Mouse (Mus musculus) B cell, adult 2 months (primary cell): ENCODE measurements at regions not wholly inside any gene's neighbourhood (a gene's known extent, or its start where the extent isn't known, plus 50 kb on each side); places are given as distances from the start of the nearest gene placed in this dataset.

ENCODE experiments used
- DNase-seq, 2 experiments: peaks; one replicate each; pipeline ENCODE4 v3.0.0; 2022

DNA sequence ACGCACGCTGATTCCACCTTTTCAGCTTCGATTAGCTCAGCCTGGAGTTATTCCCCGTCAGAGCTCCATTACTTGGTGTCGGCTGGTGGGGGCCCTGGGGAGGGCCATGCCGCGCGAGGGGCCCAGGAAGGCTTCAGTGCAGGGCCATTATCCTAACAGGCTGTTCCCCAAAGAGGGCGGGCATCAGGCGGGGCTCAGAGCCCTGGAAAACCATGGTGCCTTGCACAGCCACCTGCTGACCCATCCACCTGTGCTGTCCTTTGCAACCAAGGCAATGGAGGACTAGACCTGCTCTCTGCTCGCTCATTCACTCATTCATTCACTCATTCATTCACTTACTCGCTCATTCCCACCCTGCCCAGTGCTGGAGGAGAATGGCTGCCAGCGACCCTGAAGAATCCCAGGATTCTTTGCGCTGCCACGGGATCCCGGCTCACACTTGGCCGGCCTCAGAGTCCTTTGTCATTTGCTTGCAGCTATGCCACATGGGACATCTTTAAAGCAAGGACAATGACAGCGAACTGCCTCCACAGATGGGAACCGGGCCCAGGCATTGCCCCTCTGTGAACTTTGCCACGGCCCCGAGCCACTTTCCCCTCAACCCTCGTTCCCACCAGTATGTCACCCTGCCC is 78.6 kb upstream of the Nkx1-1 start:
- no peak for DNase-seq

- DNase-seq: no peak
Measured at GRCm38 (mm10) chr5:33511529-33512252, 77.9 kb upstream of the Nkx1-1 start.

GRCm38 (mm10) chr5:33505786-33506185 is 72.0 kb upstream of the Nkx1-1 start:
- no peak for DNase-seq

- no peak for DNase-seq
Measured at GRCm38 (mm10) chr5:33501735-33502495, 68.1 kb upstream of the Nkx1-1 start.

DNA sequence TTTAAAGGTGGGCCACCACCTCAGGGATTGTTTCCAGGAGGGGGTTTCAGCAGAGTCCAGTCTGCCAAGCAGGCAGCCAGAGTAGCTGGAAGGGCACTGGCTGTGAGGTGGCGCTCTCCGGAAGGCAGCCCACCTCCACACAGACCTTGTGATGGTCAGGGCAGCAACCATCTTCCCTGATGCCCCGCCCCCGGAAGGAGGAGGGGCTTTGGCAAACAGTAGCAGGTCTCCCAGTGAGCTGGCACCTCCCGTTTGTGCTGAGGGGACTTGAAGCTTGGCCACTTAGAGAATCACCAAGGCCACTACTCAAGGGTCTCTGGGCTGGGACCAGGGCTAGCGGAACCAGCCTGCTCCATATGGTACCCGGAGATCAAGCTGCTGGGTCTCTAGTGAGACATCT is 67.4 kb upstream of the Nkx1-1 start:
- DNase-seq: no peak

- DNase-seq: peak; percentile 78 to 81
Measured at GRCm38 (mm10) chr5:33495900-33496529, 62.2 kb upstream of the Nkx1-1 start.

- DNase-seq: no peak
Measured at GRCm38 (mm10) chr5:33495276-33495675, 61.5 kb upstream of the Nkx1-1 start.

- DNase-seq: no peak
Measured at GRCm38 (mm10) chr5:33492604-33493315, 59.0 kb upstream of the Nkx1-1 start.

- DNase-seq: no peak
Measured at GRCm38 (mm10) chr5:33489286-33489685, 55.5 kb upstream of the Nkx1-1 start.

GRCm38 (mm10) chr5:33488152-33488561 is 54.4 kb upstream of the Nkx1-1 start:
- DNase-seq: no peak

GRCm38 (mm10) chr5:33485765-33486164 is 52.0 kb upstream of the Nkx1-1 start:
- DNase-seq: no peak
